Mouse (Mus musculus): ENCODE measurements around the gene Teddm3. TPM values are rescaled to one million over a fixed set of nuclear protein-coding genes. Genes with fewer than 3 reads are reported as not detected.

Teddm3 gene
- polyA plus RNA-seq, 1 experiment: not detected

- H3K27ac ChIP-seq (ENCODE audit: control insufficient read depth, insufficient read depth, low read depth, low read length): no peak overlapping the region
- H3K27me3 ChIP-seq (ENCODE audit: control insufficient read depth, insufficient read depth, low read length): no peaks in the 10 kb centered on the region
- H3K4me1 ChIP-seq (ENCODE audit: control insufficient read depth, insufficient read depth, low read length): no peaks in the 10 kb centered on the region
- H3K36me3 ChIP-seq (ENCODE audit: control insufficient read depth, insufficient read depth, low read length): no peaks in the 10 kb centered on the region
- TF ChIP-seq CTCF (IDR thresholded peaks at IDR 0.05; ENCODE audit: control insufficient read depth, insufficient read depth, insufficient replicate concordance, low read depth, low read length) (no peak), POLR2A (IDR thresholded peaks at IDR 0.05; ENCODE audit: control insufficient read depth, low read depth, low read length) (no peak)
- H3K4me3 ChIP-seq (ENCODE audit: control insufficient read depth, low read depth, low read length): no peak overlapping the region
These were observed 40.4 kb upstream of the Teddm3 start for GRCm38 (mm10) chr16:21194182-21194581.

- no peak overlapping the region for H3K27ac ChIP-seq (ENCODE audit: control insufficient read depth, insufficient read depth, low read depth, low read length)
- H3K4me3 ChIP-seq (ENCODE audit: control insufficient read depth, low read depth, low read length): no peak overlapping the region
- TF ChIP-seq POLR2A (IDR thresholded peaks at IDR 0.05; ENCODE audit: control insufficient read depth, low read depth, low read length) (no peak), CTCF (IDR thresholded peaks at IDR 0.05; ENCODE audit: control insufficient read depth, insufficient read depth, insufficient replicate concordance, low read depth, low read length) (peak; percentile 24; the same call in 1 of the 2 replicates)
- H3K36me3 ChIP-seq (ENCODE audit: control insufficient read depth, insufficient read depth, low read length): no peaks in the 10 kb centered on the region
- no peaks in the 10 kb centered on the region for H3K4me1 ChIP-seq (ENCODE audit: control insufficient read depth, insufficient read depth, low read length)
- no peaks in the 10 kb centered on the region for H3K27me3 ChIP-seq (ENCODE audit: control insufficient read depth, insufficient read depth, low read length)
These were observed 38.9 kb upstream of the Teddm3 start for GRCm38 (mm10) chr16:21192509-21193354.

GRCm38 (mm10) chr16:21191569-21191968 is 37.8 kb upstream of the Teddm3 start:
- Histone ChIP-seq H3K27ac (ENCODE audit: control insufficient read depth, insufficient read depth, low read depth, low read length) (no peak overlapping the region), H3K4me3 (ENCODE audit: control insufficient read depth, low read depth, low read length) (no peak overlapping the region), H3K27me3 (ENCODE audit: control insufficient read depth, insufficient read depth, low read length) (no peaks in the 10 kb centered on the region), H3K4me1 (ENCODE audit: control insufficient read depth, insufficient read depth, low read length) (no peaks in the 10 kb centered on the region), H3K36me3 (ENCODE audit: control insufficient read depth, insufficient read depth, low read length) (no peaks in the 10 kb centered on the region)
- TF ChIP-seq CTCF (IDR thresholded peaks at IDR 0.05; ENCODE audit: control insufficient read depth, insufficient read depth, insufficient replicate concordance, low read depth, low read length) (no peak), POLR2A (IDR thresholded peaks at IDR 0.05; ENCODE audit: control insufficient read depth, low read depth, low read length) (no peak)

GRCm38 (mm10) chr16:21188345-21188744 is 34.5 kb upstream of the Teddm3 start:
- H3K4me3 ChIP-seq (ENCODE audit: control insufficient read depth, low read depth, low read length): no peak overlapping the region
- H3K4me1 ChIP-seq (ENCODE audit: control insufficient read depth, insufficient read depth, low read length): no peaks in the 10 kb centered on the region
- no peak for TF ChIP-seq CTCF (IDR thresholded peaks at IDR 0.05; ENCODE audit: control insufficient read depth, insufficient read depth, insufficient replicate concordance, low read depth, low read length)
- no peaks in the 10 kb centered on the region for H3K27me3 ChIP-seq (ENCODE audit: control insufficient read depth, insufficient read depth, low read length)
- H3K27ac ChIP-seq (ENCODE audit: control insufficient read depth, insufficient read depth, low read depth, low read length): no peak overlapping the region
- H3K36me3 ChIP-seq (ENCODE audit: control insufficient read depth, insufficient read depth, low read length): no peaks in the 10 kb centered on the region

GRCm38 (mm10) chr16:21187568-21187967 is 33.8 kb upstream of the Teddm3 start:
- Histone ChIP-seq H3K27ac (ENCODE audit: control insufficient read depth, insufficient read depth, low read depth, low read length) (no peak overlapping the region), H3K4me3 (ENCODE audit: control insufficient read depth, low read depth, low read length) (no peak overlapping the region), H3K27me3 (ENCODE audit: control insufficient read depth, insufficient read depth, low read length) (no peaks in the 10 kb centered on the region), H3K4me1 (ENCODE audit: control insufficient read depth, insufficient read depth, low read length) (no peaks in the 10 kb centered on the region), H3K36me3 (ENCODE audit: control insufficient read depth, insufficient read depth, low read length) (no peaks in the 10 kb centered on the region)
- TF ChIP-seq CTCF (IDR thresholded peaks at IDR 0.05; ENCODE audit: control insufficient read depth, insufficient read depth, insufficient replicate concordance, low read depth, low read length) (no peak), POLR2A (IDR thresholded peaks at IDR 0.05; ENCODE audit: control insufficient read depth, low read depth, low read length) (no peak)

- no peak overlapping the region for H3K4me3 ChIP-seq (ENCODE audit: control insufficient read depth, low read depth, low read length)
- no peaks in the 10 kb centered on the region for H3K27me3 ChIP-seq (ENCODE audit: control insufficient read depth, insufficient read depth, low read length)
- TF ChIP-seq CTCF (IDR thresholded peaks at IDR 0.05; ENCODE audit: control insufficient read depth, insufficient read depth, insufficient replicate concordance, low read depth, low read length): no peak
- no peak for TF ChIP-seq POLR2A (IDR thresholded peaks at IDR 0.05; ENCODE audit: control insufficient read depth, low read depth, low read length)
- no peak overlapping the region for H3K27ac ChIP-seq (ENCODE audit: control insufficient read depth, insufficient read depth, low read depth, low read length)
- no peaks in the 10 kb centered on the region for H3K36me3 ChIP-seq (ENCODE audit: control insufficient read depth, insufficient read depth, low read length)
- no peaks in the 10 kb centered on the region for H3K4me1 ChIP-seq (ENCODE audit: control insufficient read depth, insufficient read depth, low read length)
These were observed 30.9 kb upstream of the Teddm3 start for GRCm38 (mm10) chr16:21184697-21185096.

GRCm38 (mm10) chr16:21182108-21182507 is 28.3 kb upstream of the Teddm3 start:
- no peak for TF ChIP-seq POLR2A (IDR thresholded peaks at IDR 0.05; ENCODE audit: control insufficient read depth, low read depth, low read length)
- TF ChIP-seq CTCF (IDR thresholded peaks at IDR 0.05; ENCODE audit: control insufficient read depth, insufficient read depth, insufficient replicate concordance, low read depth, low read length): no peak
- Histone ChIP-seq H3K4me3 (ENCODE audit: control insufficient read depth, low read depth, low read length) (no peak overlapping the region), H3K36me3 (ENCODE audit: control insufficient read depth, insufficient read depth, low read length) (no peaks in the 10 kb centered on the region), H3K27ac (ENCODE audit: control insufficient read depth, insufficient read depth, low read depth, low read length) (no peak overlapping the region), H3K27me3 (ENCODE audit: control insufficient read depth, insufficient read depth, low read length) (no peaks in the 10 kb centered on the region), H3K4me1 (ENCODE audit: control insufficient read depth, insufficient read depth, low read length) (no peaks in the 10 kb centered on the region)

Measured in testis, adult 2 months (tissue).